Mouse (Mus musculus) forebrain, embryonic 10.5 days (tissue): ENCODE data around the gene Smad1. TPM values are rescaled to one million over a fixed set of nuclear protein-coding genes. Genes with fewer than 3 reads are reported as not detected.
A peak's percentile ranks its signal among the peaks of the same experiment; 100 is the strongest.
"Not testable (repeated sequence)": the region's sequence is repeated elsewhere in the genome, so short reads cannot be mapped to it uniquely, and the experiment has no call there.

Source experiments
- DNase-seq: peaks from one replicate; pipeline ENCODE4 v3.0.0-alpha.2; 2017; ENCODE audit warnings: low spot score; ENCODE audit errors: extremely low spot score
- H3K27ac ChIP-seq: fragments of 300-500 bp; sonication (generic); 2 replicates; pipeline ENCODE4 v1.5.1; 2016; ENCODE audit warnings: mild to moderate bottlenecking
- H3K27me3 ChIP-seq: fragments of 300-500 bp; sonication (generic); 2 replicates; pipeline ENCODE4 v1.6.1; 2016; ENCODE audit warnings: mild to moderate bottlenecking; ENCODE audit not compliant: poor library complexity, severe bottlenecking
- H3K36me3 ChIP-seq: fragments of 300-500 bp; sonication (generic); replicated peaks from 2 replicates; pipeline ENCODE4 v1.6.1; 2016; ENCODE audit warnings: mild to moderate bottlenecking, moderate library complexity
- H3K4me1 ChIP-seq: fragments of 300-500 bp; sonication (generic); 2 replicates; pipeline ENCODE4 v1.6.1; 2016
- H3K4me3 ChIP-seq: fragments of 300-500 bp; sonication (generic); 2 replicates; pipeline ENCODE4 v1.5.1; 2016; ENCODE audit warnings: mild to moderate bottlenecking, moderate library complexity
- H3K9me3 ChIP-seq: fragments of 300-500 bp; sonication (generic); 2 replicates; pipeline ENCODE4 v1.6.1; 2016; ENCODE audit warnings: mild to moderate bottlenecking, moderate library complexity
- WGBS: fragments of 180-500 bp; shearing (Covaris S2); methylation state at CpG from one replicate; pipeline ENCODE4 v1.1.7; 2016; 5-methylcytosine and 5-hydroxymethylcytosine counted together
- polyA plus RNA-seq: library from polyadenylated mRNA; unstranded; fragments of >200 nt; fragmentation: Nextera tagmentation; extraction: Ambion mirVana; gene quantifications from 2 replicates; pipeline ENCODE4 v1.2.1, GENCODE M21; 2016

The Smad1 gene
- polyA plus RNA-seq: 39.4 TPM in 2 replicates

DNA sequence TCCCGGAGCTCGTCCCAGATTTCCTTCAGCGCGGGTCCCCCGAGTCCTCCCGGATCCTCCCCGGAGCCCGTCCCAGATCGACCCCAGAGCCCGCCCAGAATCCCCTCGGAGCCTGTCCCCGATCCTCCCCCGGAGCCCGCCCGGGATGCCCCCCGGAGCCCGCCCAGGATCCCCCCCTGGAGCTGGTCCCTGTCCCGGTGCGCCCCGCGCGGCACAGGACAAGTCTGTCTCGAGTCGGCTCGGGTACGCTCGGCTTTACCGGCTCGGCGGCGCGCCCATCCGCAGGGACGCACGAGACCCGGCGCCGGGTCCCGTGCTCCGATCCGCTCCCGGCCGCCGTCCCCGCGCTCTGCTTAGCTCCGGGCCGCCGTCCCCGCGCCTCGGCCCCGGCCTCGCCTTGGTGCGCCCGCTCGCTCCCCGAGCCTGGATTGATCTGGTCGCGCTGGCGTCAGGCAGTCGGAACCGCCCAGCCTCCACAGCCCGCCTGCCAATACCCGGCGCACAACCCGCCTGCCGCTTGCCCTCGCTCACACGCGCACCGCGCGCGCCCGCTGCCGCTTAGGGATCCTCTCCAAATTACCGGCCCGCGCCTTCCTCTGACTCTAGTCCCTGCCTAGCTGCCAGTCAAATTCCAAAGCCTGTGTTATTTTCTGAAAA is at the start of gene Smad1:
Gene Smad1 (minus strand): TSS at position 525 of the 657 bp plus-strand sequence.
- H3K27ac ChIP-seq: peak within 1 kb of the TSS; percentile 100
- under 1% methylated on average over 71 of the region's 80 CpGs for WGBS
- H3K4me3 ChIP-seq: peak within 1 kb of the TSS; percentile 95
- peaks cover 31% of the 10 kb centered on the region for H3K4me1 ChIP-seq
- no peaks in the 10 kb centered on the region for H3K27me3 ChIP-seq
- no peaks in the 10 kb centered on the region for H3K9me3 ChIP-seq
- peak; percentile 94 for DNase-seq
- H3K36me3 ChIP-seq: peaks cover 13% of the 10 kb centered on the region; the same call in 1 of the 2 replicates

DNA sequence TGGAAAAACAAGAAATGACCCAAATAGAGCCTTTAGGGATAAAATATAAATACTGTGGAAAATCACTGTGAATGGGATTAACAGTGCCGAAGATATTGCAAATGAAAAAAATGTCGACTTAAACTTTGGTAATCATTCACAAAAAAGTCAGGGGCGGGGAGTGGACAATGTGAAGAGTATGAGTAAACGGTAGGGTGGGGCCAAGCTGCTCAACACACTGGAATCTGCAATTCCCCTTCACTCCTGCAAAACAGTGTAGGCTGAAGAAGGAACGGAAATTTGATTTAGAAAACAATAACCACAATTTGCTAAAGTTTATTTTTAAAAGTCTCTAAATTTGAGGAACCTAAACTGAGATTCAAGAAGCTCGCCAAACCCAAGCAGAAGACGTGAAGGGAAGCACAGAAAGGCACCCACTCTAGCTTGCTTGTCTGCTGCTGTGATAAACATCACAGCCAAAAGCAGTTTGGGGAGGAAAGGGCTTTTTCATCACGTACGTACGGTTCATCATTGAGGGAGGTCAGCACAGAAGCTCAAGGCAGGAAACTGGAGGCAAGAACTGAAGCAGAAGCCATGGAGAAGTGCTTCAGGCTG is 48.0 kb upstream of the Smad1 start:
- H3K27ac ChIP-seq: no peak overlapping the region
- H3K36me3 ChIP-seq: no peaks in the 10 kb centered on the region
- DNase-seq: no peak
- H3K9me3 ChIP-seq: no peaks in the 10 kb centered on the region
- H3K4me3 ChIP-seq: no peak overlapping the region
- no peaks in the 10 kb centered on the region for H3K27me3 ChIP-seq
- WGBS: 83% methylated on average over 10 of the region's 10 CpGs
- H3K4me1 ChIP-seq: no peaks in the 10 kb centered on the region

DNA sequence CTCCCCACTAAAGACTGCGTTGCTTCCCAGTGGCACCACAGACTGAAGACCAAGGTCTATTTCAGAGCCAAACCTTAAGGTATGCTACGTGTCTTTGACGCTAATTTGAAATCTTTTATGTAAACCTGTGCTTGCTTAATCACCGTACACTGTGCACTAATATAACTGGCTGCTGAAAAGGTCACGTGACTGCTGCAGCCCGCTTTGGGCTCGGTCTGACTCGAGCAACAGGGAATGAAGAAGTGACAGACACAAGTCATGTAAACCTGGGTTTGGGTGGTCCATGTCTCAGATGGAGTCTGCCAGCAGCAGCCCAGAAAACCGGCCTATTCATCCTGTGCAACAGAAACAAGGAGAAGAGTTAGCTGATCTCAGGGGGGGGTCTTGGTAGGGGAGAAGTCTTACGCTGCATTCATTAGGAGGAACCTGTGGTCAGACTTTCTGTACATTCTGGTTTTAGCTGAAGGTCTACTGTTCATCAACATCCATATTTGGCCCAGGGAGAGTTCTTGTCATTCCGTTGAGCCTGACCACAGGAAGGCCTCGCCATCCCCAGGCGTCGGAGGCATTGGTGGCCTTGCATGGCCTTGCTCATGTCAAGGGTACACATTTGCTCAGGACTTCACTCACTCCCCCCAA is 44.3 kb upstream of the Smad1 start:
- H3K4me1 ChIP-seq: no peaks in the 10 kb centered on the region
- no peaks in the 10 kb centered on the region for H3K9me3 ChIP-seq
- no peaks in the 10 kb centered on the region for H3K27me3 ChIP-seq
- no peak overlapping the region for H3K27ac ChIP-seq
- DNase-seq: no peak
- H3K36me3 ChIP-seq: no peaks in the 10 kb centered on the region
- H3K4me3 ChIP-seq: no peak overlapping the region
- WGBS: 87% methylated on average over 14 of the region's 14 CpGs

DNA sequence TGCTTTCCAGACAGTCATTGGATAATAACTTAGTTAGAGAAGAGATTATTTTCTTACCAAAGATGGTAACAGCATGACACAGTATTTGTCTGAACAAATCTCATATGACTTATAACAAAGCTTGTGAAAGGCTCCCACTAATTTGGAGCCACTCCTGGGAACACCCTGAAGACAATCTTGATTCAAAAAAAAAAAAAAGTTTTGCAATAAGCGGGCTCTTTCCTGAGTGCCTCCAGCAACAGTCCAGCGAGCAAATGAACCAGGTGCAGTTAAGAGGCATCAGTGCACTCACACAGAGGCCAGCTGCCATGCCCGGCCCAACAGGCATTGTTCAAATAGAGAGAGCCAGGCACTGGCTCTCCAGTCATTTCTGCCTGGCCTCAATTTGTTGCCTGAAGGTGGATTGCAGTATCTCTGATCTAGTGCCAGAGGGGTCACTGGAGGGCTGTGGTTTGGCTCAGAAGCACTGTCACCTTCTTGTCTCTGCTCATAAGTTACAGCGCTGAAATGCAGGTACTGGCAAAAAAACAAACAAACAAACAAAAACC is 34.7 kb upstream of the Smad1 start:
- no peaks in the 10 kb centered on the region for H3K36me3 ChIP-seq
- no peak for DNase-seq
- H3K27me3 ChIP-seq: no peaks in the 10 kb centered on the region
- no peak overlapping the region for H3K27ac ChIP-seq
- H3K4me1 ChIP-seq: peaks cover 13% of the 10 kb centered on the region
- no peaks in the 10 kb centered on the region for H3K9me3 ChIP-seq
- WGBS: 57% methylated on average over 4 of the region's 4 CpGs
- no peak overlapping the region for H3K4me3 ChIP-seq

DNA sequence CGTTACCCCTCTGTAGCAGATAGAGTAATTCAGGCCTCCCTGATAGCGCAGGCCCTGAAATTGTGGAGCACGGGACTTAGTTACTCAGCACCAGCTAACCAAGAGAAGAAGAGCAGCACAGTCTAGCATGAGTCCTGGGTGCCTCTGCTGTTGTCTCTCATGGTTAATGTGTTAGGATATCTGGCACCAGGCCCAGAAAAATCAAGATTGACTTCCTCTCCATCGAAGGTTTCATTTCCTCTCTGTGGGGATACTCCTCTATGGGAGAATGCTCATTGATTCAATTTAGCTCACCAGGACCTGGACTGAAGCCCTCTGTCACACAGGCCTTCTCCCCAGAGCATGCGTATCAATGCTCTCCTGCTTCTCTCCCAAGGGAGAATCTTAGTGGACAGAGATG is 15.6 kb upstream of the Smad1 start:
- Histone ChIP-seq H3K36me3 (no peaks in the 10 kb centered on the region), H3K4me1 (no peaks in the 10 kb centered on the region), H3K27ac (no peak overlapping the region), H3K9me3 (no peaks in the 10 kb centered on the region), H3K27me3 (no peaks in the 10 kb centered on the region), H3K4me3 (no peak overlapping the region)
- WGBS: 89% methylated on average over 5 of the region's 5 CpGs
- no peak for DNase-seq

DNA sequence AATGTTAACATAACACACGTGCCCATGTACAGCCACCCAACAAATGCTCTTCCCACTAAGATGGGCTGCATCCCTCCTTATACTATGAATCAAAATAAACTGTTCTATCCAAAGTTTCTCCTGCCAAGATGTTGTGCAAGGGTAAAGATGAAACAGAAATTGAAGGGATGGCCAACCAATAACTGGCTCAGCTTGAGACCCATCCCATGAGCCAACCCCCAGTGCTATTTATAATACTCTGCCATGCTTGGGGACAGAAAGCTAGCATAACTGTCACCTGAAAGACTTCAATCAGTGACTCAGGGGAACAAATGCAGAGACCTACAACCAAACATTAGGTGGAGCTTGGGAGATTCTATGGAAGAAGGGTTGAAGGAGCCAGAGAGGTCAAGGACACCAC is 11.2 kb upstream of the Smad1 start:
- Histone ChIP-seq H3K4me1 (no peaks in the 10 kb centered on the region), H3K27ac (no peak overlapping the region), H3K36me3 (no peaks in the 10 kb centered on the region), H3K27me3 (no peaks in the 10 kb centered on the region), H3K4me3 (no peak overlapping the region), H3K9me3 (no peaks in the 10 kb centered on the region)
- 83% methylated on average over 1 of the region's 1 CpGs for whole genome bisulfite sequencing
- no peak for DNase-seq

DNA sequence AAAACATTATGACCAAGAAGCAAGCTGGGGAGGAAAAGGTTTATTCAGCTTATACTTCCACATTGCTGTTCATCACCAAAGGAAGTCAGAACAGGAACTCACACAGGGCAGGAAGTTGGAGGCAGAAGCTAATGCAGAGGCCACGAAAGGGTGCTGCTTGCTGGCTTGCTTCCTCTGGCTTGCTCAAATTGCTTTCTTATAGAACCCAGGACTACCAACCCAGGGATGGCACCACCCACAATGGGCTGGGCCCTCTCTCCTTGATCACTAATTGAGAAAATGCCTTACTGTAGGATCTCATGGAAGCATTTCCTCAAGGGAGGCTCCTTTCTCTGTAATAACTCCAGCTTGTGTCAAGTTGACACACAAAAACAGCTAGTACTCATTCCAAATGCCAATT is 8.0 kb upstream of the Smad1 start:
- not testable (repeated sequence) for H3K4me3 ChIP-seq, H3K36me3 ChIP-seq, H3K27me3 ChIP-seq, H3K9me3 ChIP-seq, H3K27ac ChIP-seq, DNase-seq, H3K4me1 ChIP-seq
- WGBS: 81% methylated on average over 1 of the region's 1 CpGs

DNA sequence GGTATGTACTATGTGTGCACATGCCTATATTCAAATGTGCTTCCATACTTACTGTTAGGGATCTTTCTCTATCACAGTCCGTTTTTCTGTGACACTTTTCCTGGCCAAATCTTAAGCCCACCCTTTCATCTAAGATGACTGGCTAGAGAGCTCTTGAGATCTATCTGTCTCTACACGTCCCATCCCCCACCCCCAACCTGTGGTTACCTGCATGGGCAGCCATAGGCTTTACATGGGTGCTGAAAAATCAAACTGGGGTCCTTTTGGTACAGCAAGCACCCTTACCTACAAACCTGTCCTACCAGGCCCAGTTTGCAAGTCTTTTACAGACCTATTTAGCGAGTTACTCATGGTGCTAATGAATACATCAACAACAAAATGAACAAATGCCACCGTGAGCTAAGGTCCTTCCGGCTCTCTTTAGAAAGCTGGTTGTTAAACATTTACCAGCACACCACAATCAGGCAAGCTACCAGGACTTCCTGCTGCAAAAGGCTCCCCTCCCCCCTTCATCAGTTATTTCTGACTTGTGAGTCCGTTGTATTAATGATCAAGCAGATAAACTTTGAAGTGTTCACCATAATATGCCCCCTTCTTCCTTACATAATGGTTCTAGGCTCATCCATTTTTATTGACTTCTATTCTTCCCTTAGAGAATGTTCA is 5.7 kb upstream of the Smad1 start:
- no peak for DNase-seq
- H3K36me3 ChIP-seq: no peaks in the 10 kb centered on the region
- WGBS: 83% methylated on average over 6 of the region's 6 CpGs
- H3K9me3 ChIP-seq: no peaks in the 10 kb centered on the region
- no peaks in the 10 kb centered on the region for H3K4me1 ChIP-seq
- no peak overlapping the region for H3K4me3 ChIP-seq
- no peaks in the 10 kb centered on the region for H3K27me3 ChIP-seq
- H3K27ac ChIP-seq: no peak overlapping the region

DNA sequence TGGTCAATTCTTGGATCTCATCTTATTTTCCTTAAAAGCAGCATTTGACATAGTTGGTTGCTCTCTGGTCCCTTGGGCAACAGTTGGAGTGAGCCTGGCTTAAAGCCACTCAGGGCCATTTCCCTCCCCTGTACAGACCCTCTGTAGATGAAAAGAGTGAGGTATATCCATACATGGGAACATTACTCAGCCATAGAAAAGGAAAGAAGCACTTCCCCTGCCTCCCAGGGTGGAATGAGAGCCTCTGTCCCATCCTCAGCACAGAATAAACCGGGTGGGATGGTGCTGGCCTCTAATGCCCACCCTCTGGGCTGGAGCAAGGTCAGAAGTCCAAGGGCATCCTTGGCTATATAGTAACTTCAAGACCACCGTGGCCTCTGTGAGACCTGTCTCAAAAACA is 1.4 kb upstream of the Smad1 start:
- DNase-seq: no peak
- Histone ChIP-seq H3K9me3 (no peaks in the 10 kb centered on the region), H3K4me1 (peaks cover 27% of the 10 kb centered on the region), H3K36me3 (no peaks in the 10 kb centered on the region), H3K27me3 (no peaks in the 10 kb centered on the region), H3K4me3 (no peak overlapping the region), H3K27ac (no peak overlapping the region)
- WGBS: 78% methylated on average over 2 of the region's 2 CpGs

DNA sequence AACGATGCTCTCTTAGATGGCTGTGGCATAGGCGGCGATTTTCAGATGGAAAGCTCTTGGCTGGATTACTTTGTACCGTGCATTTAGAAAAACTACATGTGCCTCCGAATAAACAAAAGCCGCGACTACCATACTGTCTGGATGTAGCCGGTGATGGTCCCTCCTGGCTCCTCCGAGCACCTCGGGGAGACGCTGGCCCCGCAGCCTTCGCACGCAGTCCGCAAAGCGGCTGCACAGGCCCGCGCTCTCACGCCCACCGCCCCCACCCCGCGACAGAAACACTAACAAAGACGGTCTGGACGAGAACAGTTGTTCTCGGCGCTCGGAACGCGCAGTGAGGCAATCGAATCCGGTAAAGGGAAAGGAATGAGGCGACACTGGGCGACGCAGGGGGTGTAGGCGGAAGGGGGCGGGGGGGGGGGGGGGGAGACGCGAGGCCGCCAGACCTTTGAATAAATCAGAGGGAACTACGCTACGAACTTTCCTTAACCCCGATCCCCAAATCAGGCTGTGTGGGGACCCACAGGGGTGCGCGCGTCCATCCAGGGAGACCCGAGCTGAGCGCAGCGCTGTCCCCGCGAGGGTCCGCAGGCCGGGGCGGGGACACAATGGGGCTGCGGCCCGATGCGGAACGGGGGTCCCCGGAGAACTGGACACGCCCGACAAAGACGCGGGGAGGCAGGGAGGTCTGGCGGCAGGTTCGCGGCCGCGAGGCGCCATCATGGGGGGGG is 902 bp downstream of the Smad1 start:
- peak overlapping the region; percentile 100 for H3K27ac ChIP-seq

DNA sequence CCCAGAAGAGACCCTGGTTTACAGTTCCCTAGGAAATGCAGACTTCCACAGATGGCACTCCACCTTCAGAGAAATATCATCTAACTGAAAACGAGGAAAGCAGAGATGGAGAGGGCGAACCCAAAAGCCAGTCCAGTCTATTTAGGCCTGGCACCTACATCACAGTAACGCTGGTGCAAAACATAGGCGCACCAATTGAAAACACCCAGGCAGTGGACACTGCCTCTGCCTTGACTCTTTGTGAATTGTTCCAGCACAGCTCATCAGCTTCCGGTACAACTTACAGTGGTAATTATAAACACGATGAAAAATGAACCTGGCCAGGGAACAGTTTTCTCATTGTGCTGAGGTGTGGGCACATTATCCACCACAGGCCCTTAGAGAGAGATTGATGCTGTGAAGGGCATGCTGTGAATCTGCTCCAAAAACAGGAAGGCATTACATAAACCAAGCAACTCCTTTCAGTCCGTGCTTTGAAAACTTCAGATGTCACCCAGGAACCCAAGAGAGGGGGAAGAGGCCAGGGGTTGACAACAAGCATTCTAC is 1.5 kb downstream of the Smad1 start:
- Histone ChIP-seq H3K9me3 (no peaks in the 10 kb centered on the region), H3K27ac (peak overlapping the region; percentile 100), H3K27me3 (no peaks in the 10 kb centered on the region), H3K36me3 (peaks cover 14% of the 10 kb centered on the region; the same call in 1 of the 2 replicates), H3K4me3 (peak overlapping the region; percentile 95), H3K4me1 (peaks cover 33% of the 10 kb centered on the region)
- DNase-seq: no peak
- WGBS: 35% methylated on average over 7 of the region's 7 CpGs

More for the DNA sequence above, 902 bp downstream of the Smad1 start:
- peaks cover 14% of the 10 kb centered on the region; the same call in 1 of the 2 replicates for H3K36me3 ChIP-seq
- peak overlapping the region; percentile 95 for H3K4me3 ChIP-seq
- under 1% methylated on average over 60 of the region's 68 CpGs for WGBS
- H3K9me3 ChIP-seq: no peaks in the 10 kb centered on the region
- H3K4me1 ChIP-seq: peaks cover 32% of the 10 kb centered on the region
- DNase-seq: peak; percentile 63
- H3K27me3 ChIP-seq: no peaks in the 10 kb centered on the region

DNA sequence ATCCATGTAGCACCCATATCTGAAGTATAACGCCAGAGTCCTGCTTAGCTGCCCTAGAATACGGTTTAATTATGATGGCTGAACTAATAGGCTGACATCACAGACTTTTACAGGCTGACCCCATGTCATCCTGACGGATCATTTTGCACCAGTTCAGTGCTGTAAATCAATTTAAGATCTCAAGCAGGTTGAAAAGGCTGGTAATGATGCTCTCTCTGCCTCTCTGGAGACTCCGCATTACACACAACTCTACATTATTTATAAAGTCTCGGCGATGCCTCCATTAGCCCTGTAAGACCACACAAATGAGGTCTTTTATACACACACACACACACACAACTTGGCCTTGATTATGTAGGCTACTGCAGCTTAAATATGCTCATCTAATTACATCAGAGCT is 2.4 kb downstream of the Smad1 start:
- DNase-seq: no peak
- Histone ChIP-seq H3K4me3 (peak overlapping the region; percentile 95; the same call in 1 of the 2 replicates), H3K27ac (no peak overlapping the region)

More for the DNA sequence above, 2.4 kb downstream of the Smad1 start:
- Histone ChIP-seq H3K4me1 (peaks cover 38% of the 10 kb centered on the region), H3K36me3 (peaks cover 14% of the 10 kb centered on the region; the same call in 1 of the 2 replicates), H3K9me3 (no peaks in the 10 kb centered on the region), H3K27me3 (no peaks in the 10 kb centered on the region)
- 80% methylated on average over 6 of the region's 6 CpGs for WGBS
